Mouse (Mus musculus): ENCODE measurements around the gene Pla2g2e.

- no peak for TF ChIP-seq GATA1 (IDR thresholded peaks at IDR 0.05; ENCODE audit: borderline replicate concordance, low read length)
- TF ChIP-seq FLI1 (IDR thresholded peaks at IDR 0.05; ENCODE audit: low read length): no peak
Observed at GRCm38 (mm10) chr4:138892655-138893054, 14.9 kb downstream of the Pla2g2e start.

All from megakaryocyte, embryonic 14.5 days (primary cell).